Mouse (Mus musculus): ENCODE measurements at regions not wholly inside any gene's neighbourhood (a gene's known extent, or its start where the extent isn't known, plus 50 kb on each side); places are given as distances from the start of the nearest gene placed in this dataset.

- TF ChIP-seq KAT2A (conservative IDR thresholded peaks at IDR 0.05; ENCODE audit: low read depth, low read length) = no peak
- no peak for TF ChIP-seq MYC (IDR thresholded peaks at IDR 0.05; ENCODE audit: low read depth, low read length)
- no peak for TF ChIP-seq ELF1 (IDR thresholded peaks at IDR 0.05; ENCODE audit: low read depth, low read length)
- no peak for TF ChIP-seq BHLHE40 (IDR thresholded peaks at IDR 0.05; ENCODE audit: borderline replicate concordance, low read depth, low read length)
- TF ChIP-seq UBTF (IDR thresholded peaks at IDR 0.05; ENCODE audit: borderline replicate concordance, insufficient read depth, low read depth, low read length) = no peak
Observed at GRCm38 (mm10) chr10:19177895-19178294, 162.4 kb upstream of the Tnfaip3 start (continued).

GRCm38 (mm10) chr10:19177414-19177813 is 162.0 kb upstream of the Tnfaip3 start:
- Histone ChIP-seq H3K9ac (ENCODE audit: control insufficient read depth, low read depth, low read length, poor library complexity, severe bottlenecking) (no peak overlapping the region), H3K36me3 (ENCODE audit: control insufficient read depth in 1 of 2, insufficient read depth in 2 of 2, low read length in 2 of 2) (no peaks in the 10 kb centered on the region), H3K4me3 (ENCODE audit: control insufficient read depth in 1 of 2, insufficient read depth in 1 of 2, low read depth in 2 of 2, low read length in 2 of 2) (no peak overlapping the region), H3K27me3 (ENCODE audit: control insufficient read depth in 1 of 2, insufficient read depth in 2 of 2, low read length in 2 of 2) (peaks cover 6 to 12% of the 10 kb centered on the region in 2 experiments), H3K9me3 (replicated peaks; ENCODE audit: insufficient read depth, low read length) (no peaks in the 10 kb centered on the region), H3K27ac (ENCODE audit: control insufficient read depth, low read depth, low read length) (no peak overlapping the region), H3K4me1 (ENCODE audit: control insufficient read depth in 1 of 2, insufficient read depth in 2 of 2, low read length in 2 of 2) (no peaks in the 10 kb centered on the region), H3K79me2 (ENCODE audit: control insufficient read depth, insufficient read depth, low read length, poor library complexity) (no peaks in the 10 kb centered on the region)
- no peak for TF ChIP-seq EP300 (IDR thresholded peaks at IDR 0.05; ENCODE audit: low read depth in 1 of 2, low read length in 2 of 2)
- TF ChIP-seq TAL1 (IDR thresholded peaks at IDR 0.05; ENCODE audit: low read length) = no peak
- no peak for TF ChIP-seq SIN3A (IDR thresholded peaks at IDR 0.05; ENCODE audit: low read length)
- no peak for TF ChIP-seq POLR2AphosphoS2 (IDR thresholded peaks at IDR 0.05; ENCODE audit: low read length)
- TF ChIP-seq MXI1 (IDR thresholded peaks at IDR 0.05; ENCODE audit: low read depth, low read length) = no peak
- TF ChIP-seq MEF2A (IDR thresholded peaks at IDR 0.05; ENCODE audit: extremely low read depth, insufficient replicate concordance, low read depth, low read length, poor library complexity, severe bottlenecking) = no peak
- no peak for TF ChIP-seq HCFC1 (IDR thresholded peaks at IDR 0.05; ENCODE audit: low read depth, low read length)
- no peak for TF ChIP-seq NRF1 (IDR thresholded peaks at IDR 0.05; ENCODE audit: insufficient read depth, low read depth, low read length, poor library complexity, severe bottlenecking)
- no peak for DNase-seq (ENCODE audit: low read depth, low spot score)

GRCm38 (mm10) chr10:19176249-19176648 is 160.8 kb upstream of the Tnfaip3 start:
- no peak overlapping the region for H3K4me3 ChIP-seq (ENCODE audit: control insufficient read depth in 1 of 2, insufficient read depth in 1 of 2, low read depth in 2 of 2, low read length in 2 of 2)
- no peaks in the 10 kb centered on the region for H3K79me2 ChIP-seq (ENCODE audit: control insufficient read depth, insufficient read depth, low read length, poor library complexity)
- H3K27ac ChIP-seq (ENCODE audit: control insufficient read depth, low read depth, low read length) = no peak overlapping the region
- H3K9ac ChIP-seq (ENCODE audit: control insufficient read depth, low read depth, low read length, poor library complexity, severe bottlenecking) = no peak overlapping the region
- H3K27me3 ChIP-seq (ENCODE audit: control insufficient read depth in 1 of 2, insufficient read depth in 2 of 2, low read length in 2 of 2) = peaks cover 6 to 14% of the 10 kb centered on the region in 2 experiments
- H3K4me1 ChIP-seq (ENCODE audit: control insufficient read depth in 1 of 2, insufficient read depth in 2 of 2, low read length in 2 of 2) = no peaks in the 10 kb centered on the region
- H3K36me3 ChIP-seq (ENCODE audit: control insufficient read depth in 1 of 2, insufficient read depth in 2 of 2, low read length in 2 of 2) = no peaks in the 10 kb centered on the region
- DNase-seq (ENCODE audit: low read depth, low spot score) = no peak
- no peak for TF ChIP-seq KAT2A (conservative IDR thresholded peaks at IDR 0.05; ENCODE audit: low read depth, low read length)
- TF ChIP-seq ZNF384 (IDR thresholded peaks at IDR 0.05; ENCODE audit: low read depth, low read length) = no peak
- TF ChIP-seq EP300 (IDR thresholded peaks at IDR 0.05; ENCODE audit: low read depth in 1 of 2, low read length in 2 of 2) = no peak
- TF ChIP-seq SMC3 (IDR thresholded peaks at IDR 0.05; ENCODE audit: low read depth, low read length) = no peak
- no peak for TF ChIP-seq MYC (IDR thresholded peaks at IDR 0.05; ENCODE audit: low read depth, low read length)
- TF ChIP-seq JUND (IDR thresholded peaks at IDR 0.05; ENCODE audit: low read depth, low read length) = no peak
- no peak for TF ChIP-seq MXI1 (IDR thresholded peaks at IDR 0.05; ENCODE audit: low read depth, low read length)
- TF ChIP-seq POLR2AphosphoS2 (IDR thresholded peaks at IDR 0.05; ENCODE audit: low read length) = no peak
- TF ChIP-seq RAD21 (IDR thresholded peaks at IDR 0.05; ENCODE audit: low read depth, low read length) = no peak
- no peak for TF ChIP-seq UBTF (IDR thresholded peaks at IDR 0.05; ENCODE audit: borderline replicate concordance, insufficient read depth, low read depth, low read length)
- no peak for TF ChIP-seq POLR2AphosphoS5 (IDR thresholded peaks at IDR 0.05; ENCODE audit: borderline replicate concordance, low read depth, low read length)
- no peak for TF ChIP-seq TAL1 (IDR thresholded peaks at IDR 0.05; ENCODE audit: low read length)
- TF ChIP-seq CHD2 (IDR thresholded peaks at IDR 0.05; ENCODE audit: low read length) = no peak
- no peaks in the 10 kb centered on the region for H3K9me3 ChIP-seq (replicated peaks; ENCODE audit: insufficient read depth, low read length)
